Mouse (Mus musculus) embryo, embryonic 11.5 days (tissue): ENCODE measurements at regions not wholly inside any gene's neighbourhood (a gene's known extent, or its start where the extent isn't known, plus 50 kb on each side); places are given as distances from the start of the nearest gene placed in this dataset.

Experiments
- DNase-seq: peaks from one replicate; pipeline ENCODE4 v3.0.0-alpha.2; 2012; ENCODE audit warnings: low read depth, low spot score

GRCm38 (mm10) chr10:87722244-87722643 lies 135.8 kb upstream of the Igf1 start:
- no peak for DNase-seq

GRCm38 (mm10) chr10:87732658-87733057 lies 125.4 kb upstream of the Igf1 start:
- no peak for DNase-seq

- no peak for DNase-seq
These were observed 124.8 kb upstream of the Igf1 start for GRCm38 (mm10) chr10:87733241-87733640.

- no peak for DNase-seq
These were observed 117.7 kb upstream of the Igf1 start for GRCm38 (mm10) chr10:87740323-87740722.

- DNase-seq: no peak
These were observed 115.3 kb upstream of the Igf1 start for GRCm38 (mm10) chr10:87742766-87743165.

- DNase-seq: no peak
These were observed 110.1 kb upstream of the Igf1 start for GRCm38 (mm10) chr10:87747846-87748552.

- DNase-seq: no peak
These were observed 109.4 kb upstream of the Igf1 start for GRCm38 (mm10) chr10:87748631-87749193.

GRCm38 (mm10) chr10:87750321-87750720 lies 107.7 kb upstream of the Igf1 start:
- DNase-seq: no peak

- no peak for DNase-seq
These were observed 107.1 kb upstream of the Igf1 start for GRCm38 (mm10) chr10:87750972-87751371.

- no peak for DNase-seq
These were observed 105.9 kb upstream of the Igf1 start for GRCm38 (mm10) chr10:87752117-87752516.

- DNase-seq: no peak
These were observed 104.6 kb upstream of the Igf1 start for GRCm38 (mm10) chr10:87753483-87753882.

GRCm38 (mm10) chr10:87761528-87762030 lies 96.5 kb upstream of the Igf1 start:
- no peak for DNase-seq

GRCm38 (mm10) chr10:87787521-87787920 lies 70.5 kb upstream of the Igf1 start:
- no peak for DNase-seq

GRCm38 (mm10) chr10:87792346-87792745 lies 65.7 kb upstream of the Igf1 start:
- DNase-seq: no peak

- DNase-seq: no peak
These were observed 53.9 kb upstream of the Igf1 start for GRCm38 (mm10) chr10:87803936-87804791.

GRCm38 (mm10) chr10:87804792-87805082 lies 53.3 kb upstream of the Igf1 start:
- DNase-seq: no peak
